Mouse (Mus musculus): ENCODE data around the gene Prss54. TPM values are rescaled to one million over a fixed set of nuclear protein-coding genes. Genes with fewer than 3 reads are reported as not detected.

Prss54 gene
- polyA plus RNA-seq, 3 experiments from 2014 or later: not detected

GRCm38 (mm10) chr8:95549871-95550829, 26.0 kb downstream of the Prss54 start:
- ATAC-seq: no peak

- no peak for ATAC-seq
Observed at GRCm38 (mm10) chr8:95547931-95548330, 28.2 kb downstream of the Prss54 start.

GRCm38 (mm10) chr8:95546986-95547385, 29.2 kb downstream of the Prss54 start:
- ATAC-seq: no peak

- no peak for ATAC-seq
Observed at GRCm38 (mm10) chr8:95545815-95546214, 30.3 kb downstream of the Prss54 start.

GRCm38 (mm10) chr8:95543065-95543464, 33.1 kb downstream of the Prss54 start:
- no peak for ATAC-seq

GRCm38 (mm10) chr8:95542191-95542590, 33.9 kb downstream of the Prss54 start:
- ATAC-seq: no peak

GRCm38 (mm10) chr8:95539487-95539886, 36.7 kb downstream of the Prss54 start:
- ATAC-seq: no peak

- ATAC-seq: no peak
Observed at GRCm38 (mm10) chr8:95533584-95534387, 42.4 kb downstream of the Prss54 start, which contains the start of gene Ccdc113. Gene Ccdc113 (plus strand): TSS chr8:95534085.

- no peak for ATAC-seq
Observed at GRCm38 (mm10) chr8:95532206-95532605, 43.9 kb downstream of the Prss54 start.

- no peak for ATAC-seq
Observed at GRCm38 (mm10) chr8:95528750-95529310, 47.3 kb downstream of the Prss54 start.

GRCm38 (mm10) chr8:95528194-95528593, 47.9 kb downstream of the Prss54 start:
- ATAC-seq: no peak

- no peak for ATAC-seq
Observed at GRCm38 (mm10) chr8:95523991-95524390, 52.1 kb downstream of the Prss54 start.

GRCm38 (mm10) chr8:95516928-95517327, 59.2 kb downstream of the Prss54 start:
- no peak for ATAC-seq

GRCm38 (mm10) chr8:95513219-95513618, 62.9 kb downstream of the Prss54 start:
- ATAC-seq: no peak

GRCm38 (mm10) chr8:95512257-95512656, 63.9 kb downstream of the Prss54 start:
- ATAC-seq: no peak

Other genes with a start within 250 kb of the Prss54 start
- gene Zfp319, start 244.4 kb downstream of the Prss54 start, polyA plus RNA-seq (2017; shearing (Covaris generic)): 1 to 10 TPM; 3.1 to 4.2 (median 3.6) TPM
- gene Usb1, start 244.1 kb downstream of the Prss54 start, polyA plus RNA-seq (2017; shearing (Covaris generic)): 10 to 100 TPM; 59.7 to 62.9 (median 59.7) TPM
- 1 to 10 TPM in 1 of 3 experiments, under 1 TPM in 2; 0.53 to 1.3 (median 0.63) TPM for gene Mmp15, start 224.1 kb downstream of the Prss54 start, polyA plus RNA-seq (2017; shearing (Covaris generic))
- 10 to 100 TPM; 55.7 to 72.2 (median 70.1) TPM for gene Cfap20, start 141.5 kb downstream of the Prss54 start, polyA plus RNA-seq (2017; shearing (Covaris generic))
- 10 to 100 TPM; 10.6 to 16.8 (median 12.5) TPM for gene Csnk2a2, start 86.3 kb downstream of the Prss54 start, polyA plus RNA-seq (2017; shearing (Covaris generic))
- not detected for gene Ccdc113, start 42.3 kb downstream of the Prss54 start, polyA plus RNA-seq (2017; shearing (Covaris generic))
- gene Gins3, start 57.1 kb upstream of the Prss54 start, polyA plus RNA-seq (2017; shearing (Covaris generic)): 10 to 100 TPM in 1 of 3 experiments, 1 to 10 TPM in 2; 8.3 to 13.8 (median 9.1) TPM
- gene Ndrg4, start 100.6 kb upstream of the Prss54 start, polyA plus RNA-seq (2017; shearing (Covaris generic)): 1 to 10 TPM; 1.3 to 2.7 (median 1.7) TPM
- gene Setd6, start 139.5 kb upstream of the Prss54 start, polyA plus RNA-seq (2017; shearing (Covaris generic)): 10 to 100 TPM in 1 of 3 experiments, 1 to 10 TPM in 2; 6.3 to 10.5 (median 9.7) TPM
- 10 to 100 TPM; 88.9 to 95.1 (median 94.7) TPM for gene Cnot1, start 231.1 kb upstream of the Prss54 start, polyA plus RNA-seq (2017; shearing (Covaris generic))
- 100 to 1,000 TPM; 257 to 291 (median 281) TPM for gene Sap18b, start 249.0 kb upstream of the Prss54 start, polyA plus RNA-seq (2017; shearing (Covaris generic))

Measured in inflammation-experienced regulatory T-cells, adult 6 months (primary cell).